Mouse (Mus musculus): Measurements from ENCODE around the gene Rgma. TPM values are rescaled to one million over a fixed set of nuclear protein-coding genes. Genes with fewer than 3 reads are reported as not detected.

Gene Rgma
- polyA plus RNA-seq, 1 experiment from 2014 or later, result 12.1 TPM

DNA sequence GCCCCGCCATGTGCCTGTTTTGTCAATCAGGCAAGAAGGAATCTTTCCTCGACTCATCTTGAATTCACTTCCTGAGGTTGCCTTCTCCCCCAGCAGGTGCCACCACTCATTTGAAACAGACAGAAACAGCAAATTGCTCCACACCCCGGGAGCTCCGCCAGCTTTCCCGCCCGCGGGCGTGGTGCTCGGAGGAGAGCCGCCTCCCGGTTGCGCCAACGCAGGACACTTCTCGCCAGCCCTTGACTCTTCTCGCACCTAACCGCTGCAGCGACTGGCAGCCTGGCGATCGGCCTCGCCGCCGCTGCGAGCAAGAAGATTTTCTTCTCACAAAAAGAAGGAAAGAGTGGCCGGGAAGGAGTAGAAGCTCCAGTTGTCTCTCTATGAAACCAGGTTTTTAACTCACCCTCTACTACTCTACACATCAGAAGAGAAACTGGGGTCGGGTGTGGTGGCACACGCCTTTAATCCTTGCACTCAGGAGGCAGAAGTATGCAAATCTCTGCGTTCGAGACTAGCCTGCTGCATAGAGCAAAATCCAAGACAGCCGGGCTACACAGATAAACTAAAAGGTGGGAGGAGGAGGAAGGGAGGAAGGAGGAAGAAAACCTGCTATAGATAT lies 2.8 kb upstream of the Rgma start:
- Histone ChIP-seq H3K27ac (peak overlapping the region; percentile 49; the same call in 1 of the 2 replicates), H3K36me3 (no peaks in the 10 kb centered on the region), H3K4me3 (replicated peaks) (peak overlapping the region; percentile 36), H3K9ac (no peak overlapping the region), H3K4me2 (peak overlapping the region; percentile 69), H3K27me3 (replicated peaks) (0 out of 2 replicates have a peak, but pooled peaks cover 8% of the 10 kb centered on the region), H3K4me1 (peaks cover 22% of the 10 kb centered on the region; the same call in 1 of the 2 replicates), H3K9me3 (no peaks in the 10 kb centered on the region)
- ATAC-seq (ENCODE audit: insufficient read depth, low FRiP score, low read depth), result no peak
- WGBS, result 3% methylated on average over 29 of the region's 29 CpGs

DNA sequence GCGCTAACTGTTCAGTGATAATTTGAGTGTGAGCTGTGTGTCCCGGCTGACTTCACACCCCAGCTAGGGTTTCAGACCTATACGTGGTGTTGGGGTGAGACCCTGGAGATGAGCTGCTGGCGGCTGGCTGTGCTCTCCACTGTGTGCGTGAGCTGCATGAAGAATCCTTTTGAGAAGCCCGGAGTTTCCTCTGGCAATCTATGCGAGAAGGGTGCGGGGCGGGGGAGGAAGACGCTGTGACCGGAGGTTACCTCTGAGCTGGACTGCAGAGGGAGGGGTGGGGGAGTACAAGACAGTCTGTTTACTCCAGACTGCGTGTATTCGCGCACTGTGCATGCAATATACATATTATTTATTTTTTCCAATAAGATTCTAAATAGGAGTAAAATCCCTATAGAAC lies 582 bp upstream of the Rgma start:
- peak; percentile 41; the same call in 1 of the 2 replicates for ATAC-seq (ENCODE audit: insufficient read depth, low FRiP score, low read depth)
- WGBS, result 3% methylated on average over 14 of the region's 14 CpGs
- Histone ChIP-seq H3K4me3 (replicated peaks) (peak overlapping the region; percentile 71), H3K4me1 (peaks cover 25% of the 10 kb centered on the region; the same call in 1 of the 2 replicates), H3K36me3 (no peaks in the 10 kb centered on the region), H3K9me3 (no peaks in the 10 kb centered on the region), H3K4me2 (peak overlapping the region; percentile 96), H3K27ac (peak overlapping the region; percentile 51), H3K27me3 (replicated peaks) (0 out of 2 replicates have a peak, but pooled peaks cover 8% of the 10 kb centered on the region), H3K9ac (no peak overlapping the region)

DNA sequence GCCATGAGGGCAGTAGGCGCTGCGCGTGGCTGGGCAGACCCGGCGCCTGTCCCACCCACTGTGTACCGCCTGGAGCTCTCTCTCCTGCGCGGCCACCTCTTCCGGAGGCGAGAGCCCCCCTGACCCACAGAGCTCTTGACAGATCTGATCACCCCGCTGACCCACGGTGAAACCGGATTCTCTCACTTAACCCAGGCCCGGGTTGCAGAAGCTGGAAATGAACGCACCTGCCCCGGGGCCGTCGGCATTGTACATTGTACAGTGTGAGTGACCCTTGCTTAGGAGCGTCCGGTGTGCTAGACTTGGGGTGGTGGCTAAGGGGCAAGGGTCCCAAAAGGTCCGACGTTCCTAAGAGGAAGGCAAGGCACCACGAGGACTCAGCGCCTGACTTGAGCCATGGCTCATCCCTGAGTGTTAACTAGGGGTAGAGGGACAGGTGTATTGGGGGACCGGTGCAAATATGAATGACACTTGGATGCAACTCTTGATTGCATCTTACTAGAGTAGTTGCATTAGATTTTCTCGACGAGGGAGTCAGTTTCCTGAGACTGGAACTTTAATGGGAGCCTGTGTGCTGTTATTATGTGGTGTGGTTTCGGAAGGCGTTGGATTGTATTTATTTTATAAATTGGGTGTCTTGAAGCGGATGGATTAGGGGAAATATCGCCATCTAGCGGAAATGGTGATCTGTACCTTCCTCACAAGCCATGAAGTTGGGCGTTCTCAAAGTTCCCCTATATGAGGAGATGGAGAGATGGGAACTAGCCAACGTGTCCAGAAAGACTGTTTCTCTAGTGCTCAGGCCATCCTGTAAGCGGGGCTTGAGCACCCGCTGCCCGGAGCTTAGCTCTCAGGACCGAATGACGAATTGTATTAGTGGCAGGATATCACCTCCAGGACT lies 1.0 kb downstream of the Rgma start:
- Histone ChIP-seq H3K9me3 (no peaks in the 10 kb centered on the region), H3K4me3 (replicated peaks) (peak overlapping the region; percentile 71), H3K36me3 (no peaks in the 10 kb centered on the region), H3K4me1 (peaks cover 28% of the 10 kb centered on the region; the same call in 1 of the 2 replicates), H3K27ac (peak overlapping the region; percentile 89), H3K27me3 (replicated peaks) (0 out of 2 replicates have a peak, but pooled peaks cover 8% of the 10 kb centered on the region), H3K4me2 (peak overlapping the region; percentile 96), H3K9ac (peak overlapping the region; percentile 45)
- ATAC-seq (ENCODE audit: insufficient read depth, low FRiP score, low read depth), result peak; percentile 16; the same call in 1 of the 2 replicates
- WGBS, result under 1% methylated on average over 39 of the region's 39 CpGs

DNA sequence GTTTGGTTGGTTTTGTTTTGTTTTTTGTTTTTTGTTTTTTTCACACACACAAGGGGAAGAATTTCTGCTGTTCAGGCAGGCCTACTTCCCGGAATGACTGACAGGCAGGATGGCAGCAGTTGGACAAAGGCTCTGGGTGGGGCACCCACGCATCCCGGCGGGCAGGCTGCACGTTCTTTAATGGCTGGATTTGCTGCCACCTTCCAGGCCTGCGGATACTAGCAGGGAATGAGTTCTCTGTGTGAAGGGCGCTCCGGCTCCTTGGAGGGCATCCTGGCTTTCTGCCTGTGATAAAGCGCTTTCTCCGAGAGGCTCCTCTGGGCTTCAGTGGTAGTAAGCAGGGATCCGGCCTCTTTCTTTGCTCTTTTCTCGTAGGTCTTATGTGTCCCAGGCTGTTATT lies 2.0 kb downstream of the Rgma start:
- Histone ChIP-seq H3K4me2 (peak overlapping the region; percentile 96), H3K36me3 (no peaks in the 10 kb centered on the region), H3K9me3 (no peaks in the 10 kb centered on the region), H3K27ac (no peak overlapping the region), H3K4me3 (replicated peaks) (peak overlapping the region; percentile 71), H3K9ac (no peak overlapping the region), H3K4me1 (peaks cover 25% of the 10 kb centered on the region; the same call in 1 of the 2 replicates), H3K27me3 (replicated peaks) (0 out of 2 replicates have a peak, but pooled peaks cover 8% of the 10 kb centered on the region)
- 48% methylated on average over 12 of the region's 12 CpGs for WGBS
- no peak for ATAC-seq (ENCODE audit: insufficient read depth, low FRiP score, low read depth)

DNA sequence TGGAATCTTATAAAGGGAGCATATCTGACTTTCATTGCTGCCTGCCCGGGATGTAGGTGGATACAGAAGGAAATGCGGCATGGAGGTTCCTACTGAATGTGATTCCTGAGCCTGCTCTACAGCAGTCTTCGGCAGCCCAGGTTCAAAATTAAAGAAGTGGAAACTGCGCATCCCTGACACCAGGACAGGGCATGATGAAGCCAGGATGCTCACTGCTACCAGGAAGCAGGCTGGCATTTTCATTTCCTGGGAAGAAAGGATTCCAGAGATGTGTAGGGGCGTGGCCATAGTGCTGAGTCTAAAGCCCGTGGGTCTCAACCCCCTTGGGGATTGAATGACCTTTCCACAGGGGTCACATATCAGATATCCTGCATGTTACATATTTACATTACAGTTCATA lies 2.7 kb downstream of the Rgma start:
- H3K4me3 ChIP-seq (replicated peaks), result peak overlapping the region; percentile 71; the same call in 1 of the 2 replicates
- H3K9ac ChIP-seq, result no peak overlapping the region
- no peaks in the 10 kb centered on the region for H3K36me3 ChIP-seq
- WGBS, result 70% methylated on average over 6 of the region's 6 CpGs
- H3K9me3 ChIP-seq, result no peaks in the 10 kb centered on the region
- H3K4me2 ChIP-seq, result peak overlapping the region; percentile 96
- H3K27ac ChIP-seq, result no peak overlapping the region
- 0 out of 2 replicates have a peak, but pooled peaks cover 7% of the 10 kb centered on the region for H3K27me3 ChIP-seq (replicated peaks)
- peaks cover 30% of the 10 kb centered on the region; the same call in 1 of the 2 replicates for H3K4me1 ChIP-seq
- no peak for ATAC-seq (ENCODE audit: insufficient read depth, low FRiP score, low read depth)

DNA sequence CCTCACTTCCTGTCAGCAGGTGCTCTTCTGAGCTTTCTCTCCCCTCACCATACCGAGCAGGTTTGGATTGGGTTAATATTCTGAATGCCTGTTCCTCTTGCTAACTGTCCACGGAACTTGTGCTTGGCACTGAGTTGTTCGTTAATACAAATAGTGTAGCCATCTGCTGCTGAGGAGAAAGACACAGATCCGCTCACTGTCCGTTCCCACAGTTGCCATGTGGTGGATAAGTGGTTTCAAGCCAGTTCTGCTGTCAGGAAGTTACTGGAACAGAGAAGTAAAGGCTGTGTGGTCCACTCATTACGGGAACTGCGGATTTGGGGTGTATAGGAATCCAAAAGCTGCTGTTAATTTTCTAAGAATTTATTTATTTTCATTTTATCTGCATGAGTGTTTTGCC lies 7.5 kb downstream of the Rgma start:
- no peak for ATAC-seq (ENCODE audit: insufficient read depth, low FRiP score, low read depth)
- H3K9ac ChIP-seq, result no peak overlapping the region
- H3K9me3 ChIP-seq, result no peaks in the 10 kb centered on the region
- H3K4me1 ChIP-seq, result peaks cover 7% of the 10 kb centered on the region; the same call in 1 of the 2 replicates
- no peak overlapping the region for H3K27ac ChIP-seq
- H3K4me2 ChIP-seq, result no peak overlapping the region
- no peak overlapping the region for H3K4me3 ChIP-seq (replicated peaks)
- H3K27me3 ChIP-seq (replicated peaks), result no peaks in the 10 kb centered on the region
- WGBS, result 61% methylated on average over 7 of the region's 7 CpGs
- no peaks in the 10 kb centered on the region for H3K36me3 ChIP-seq

DNA sequence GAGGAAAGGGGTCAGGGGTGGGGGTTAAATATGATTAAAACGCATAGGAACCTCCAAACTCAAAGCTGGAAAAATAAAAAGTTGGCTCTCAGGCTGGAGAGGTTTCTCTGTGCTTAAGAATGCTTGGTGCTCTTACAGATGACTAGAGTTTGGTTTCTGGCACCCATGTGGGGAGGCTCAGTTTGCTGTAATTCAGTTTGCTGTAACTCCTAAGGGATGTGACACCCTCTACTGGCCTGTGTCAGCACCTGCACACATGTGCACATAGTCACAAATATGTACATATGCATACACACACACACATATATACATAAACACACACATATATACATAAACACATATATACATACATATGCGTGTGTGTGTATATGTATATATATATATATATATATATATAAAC lies 13.6 kb downstream of the Rgma start:
- H3K9me3 ChIP-seq, result no peaks in the 10 kb centered on the region
- H3K4me3 ChIP-seq (replicated peaks), result no peak overlapping the region
- 60% methylated on average over 2 of the region's 2 CpGs for WGBS
- no peak overlapping the region for H3K9ac ChIP-seq
- no peaks in the 10 kb centered on the region for H3K36me3 ChIP-seq
- no peak overlapping the region for H3K4me2 ChIP-seq
- no peak overlapping the region for H3K27ac ChIP-seq
- ATAC-seq (ENCODE audit: insufficient read depth, low FRiP score, low read depth), result no peak
- H3K4me1 ChIP-seq, result peaks cover 19% of the 10 kb centered on the region
- H3K27me3 ChIP-seq (replicated peaks), result no peaks in the 10 kb centered on the region

DNA sequence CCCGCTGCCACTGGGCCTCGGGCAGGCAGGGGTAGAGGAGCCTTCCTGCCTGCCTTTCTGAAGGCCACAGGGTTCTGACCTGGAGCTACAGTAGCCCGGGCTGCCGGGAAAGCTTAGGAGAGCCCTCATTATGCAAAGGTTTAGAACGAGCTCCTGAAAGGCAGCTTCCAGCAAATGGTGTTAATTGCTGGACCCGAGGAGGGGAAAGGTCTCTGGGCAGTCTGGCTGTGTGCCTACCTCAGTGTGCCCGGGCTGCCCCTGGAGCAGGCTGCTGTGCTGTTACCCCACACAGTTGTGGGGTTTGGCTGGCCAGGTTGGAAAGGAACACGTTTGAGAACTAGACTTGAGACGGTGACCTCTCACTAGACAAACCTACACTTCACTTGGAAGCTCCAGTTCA lies 14.1 kb downstream of the Rgma start:
- 18% methylated on average over 9 of the region's 9 CpGs for WGBS
- H3K9me3 ChIP-seq, result no peaks in the 10 kb centered on the region
- peak overlapping the region; percentile 79 for H3K27ac ChIP-seq
- ATAC-seq (ENCODE audit: insufficient read depth, low FRiP score, low read depth), result no peak
- no peaks in the 10 kb centered on the region for H3K27me3 ChIP-seq (replicated peaks)
- no peaks in the 10 kb centered on the region for H3K36me3 ChIP-seq
- H3K4me2 ChIP-seq, result peak overlapping the region; percentile 73
- 0 out of 2 replicates have a peak overlapping the region, but pooled peaks have one; percentile 66 for H3K4me3 ChIP-seq (replicated peaks)
- no peak overlapping the region for H3K9ac ChIP-seq
- H3K4me1 ChIP-seq, result peaks cover 21% of the 10 kb centered on the region

DNA sequence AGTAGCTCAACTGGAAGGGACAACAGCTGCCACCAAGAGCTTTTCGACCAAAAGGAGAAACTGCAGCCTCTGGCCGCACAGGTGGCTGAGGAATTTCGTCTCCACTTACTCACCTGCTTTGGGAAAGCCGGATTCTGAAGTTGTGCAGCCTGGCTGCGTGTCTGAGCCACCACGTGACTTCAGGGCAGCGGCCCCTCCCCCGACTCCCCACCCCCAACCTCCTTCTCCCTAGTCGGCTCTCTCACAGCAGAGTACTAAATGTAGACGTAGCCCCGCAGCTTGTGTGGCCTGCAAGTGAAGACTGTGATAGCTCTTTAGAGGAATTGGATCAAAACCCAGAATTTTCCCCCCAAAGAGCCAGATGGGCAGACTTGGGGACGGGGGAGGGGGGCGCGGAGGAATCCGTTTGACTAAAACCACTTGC lies 14.6 kb downstream of the Rgma start:
- no peaks in the 10 kb centered on the region for H3K9me3 ChIP-seq
- peak overlapping the region; percentile 79 for H3K27ac ChIP-seq
- WGBS, result 4% methylated on average over 15 of the region's 15 CpGs
- no peak overlapping the region for H3K9ac ChIP-seq
- ATAC-seq (ENCODE audit: insufficient read depth, low FRiP score, low read depth), result no peak
- peak overlapping the region; percentile 66; the same call in 1 of the 2 replicates for H3K4me3 ChIP-seq (replicated peaks)
- H3K4me1 ChIP-seq, result peaks cover 21% of the 10 kb centered on the region
- H3K27me3 ChIP-seq (replicated peaks), result no peaks in the 10 kb centered on the region
- H3K4me2 ChIP-seq, result peak overlapping the region; percentile 73
- no peaks in the 10 kb centered on the region for H3K36me3 ChIP-seq

DNA sequence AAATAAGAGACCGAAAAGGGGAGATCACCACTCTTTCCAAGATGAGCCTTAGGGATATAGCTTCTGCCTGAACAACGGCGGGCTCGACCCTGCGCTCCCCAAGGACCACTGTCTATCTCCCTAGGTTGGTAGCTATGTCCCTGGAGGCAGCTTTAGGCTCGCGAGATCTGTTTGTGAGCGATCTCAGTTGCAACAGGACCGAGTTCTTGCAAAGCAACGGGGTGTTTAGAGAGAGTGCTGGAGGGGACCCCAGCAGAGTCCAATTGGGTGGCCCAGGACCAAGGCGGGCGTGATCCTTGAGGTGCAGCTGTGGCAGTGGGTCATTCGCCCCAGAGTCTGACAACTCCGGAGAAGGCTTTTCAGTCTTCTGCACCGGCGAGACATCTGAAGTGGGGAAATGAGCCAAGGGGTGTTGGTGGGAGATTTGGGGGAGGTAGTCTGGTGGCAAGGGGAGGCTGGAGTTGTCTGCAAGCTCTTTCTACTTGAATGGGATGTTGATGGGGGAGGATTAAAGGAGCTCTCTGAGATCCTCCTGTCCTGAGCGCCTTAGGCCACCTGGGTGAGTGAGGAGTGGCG lies 15.2 kb downstream of the Rgma start:
- H3K36me3 ChIP-seq, result no peaks in the 10 kb centered on the region
- H3K9me3 ChIP-seq, result no peaks in the 10 kb centered on the region
- H3K4me2 ChIP-seq, result peak overlapping the region; percentile 73
- H3K9ac ChIP-seq, result 0 out of 2 replicates have a peak overlapping the region, but pooled peaks have one; percentile 2
- H3K4me3 ChIP-seq (replicated peaks), result peak overlapping the region; percentile 66
- ATAC-seq (ENCODE audit: insufficient read depth, low FRiP score, low read depth), result peak; percentile 12; the same call in 1 of the 2 replicates
- no peaks in the 10 kb centered on the region for H3K27me3 ChIP-seq (replicated peaks)
- WGBS, result 7% methylated on average over 18 of the region's 18 CpGs
- H3K27ac ChIP-seq, result peak overlapping the region; percentile 79
- H3K4me1 ChIP-seq, result peaks cover 21% of the 10 kb centered on the region

DNA sequence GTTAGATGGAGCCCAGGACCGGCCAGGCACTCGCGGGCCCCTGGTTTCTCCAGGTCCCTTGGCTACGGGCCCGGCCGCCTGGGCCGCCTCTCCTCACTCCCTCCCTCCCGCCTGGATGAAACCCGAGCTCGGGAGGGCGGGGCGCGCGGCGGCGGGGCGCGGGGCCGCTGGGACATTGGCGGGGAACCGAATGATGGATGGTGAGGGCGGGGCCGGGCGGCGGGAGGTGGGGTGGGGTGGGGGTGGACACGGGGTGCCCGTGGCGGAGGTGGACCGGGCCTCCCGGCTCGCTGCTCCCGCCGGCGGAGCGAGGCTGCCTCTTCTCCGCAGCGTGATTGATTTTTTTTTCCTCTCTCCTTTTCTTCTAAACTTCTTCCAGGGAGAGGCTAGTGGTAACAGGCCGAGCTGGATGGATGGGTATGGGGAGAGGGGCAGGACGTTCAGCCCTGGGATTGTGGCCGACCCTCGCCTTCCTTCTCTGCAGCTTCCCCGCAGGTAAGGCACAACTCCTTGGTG lies 15.8 kb downstream of the Rgma start:
- WGBS, result under 1% methylated on average over 37 of the region's 42 CpGs
- no peaks in the 10 kb centered on the region for H3K36me3 ChIP-seq
- peak; percentile 87 for ATAC-seq (ENCODE audit: insufficient read depth, low FRiP score, low read depth)
- no peaks in the 10 kb centered on the region for H3K27me3 ChIP-seq (replicated peaks)
- H3K4me1 ChIP-seq, result peaks cover 21% of the 10 kb centered on the region
- H3K9me3 ChIP-seq, result no peaks in the 10 kb centered on the region
- H3K9ac ChIP-seq, result peak overlapping the region; percentile 66
- H3K27ac ChIP-seq, result peak overlapping the region; percentile 89
- H3K4me2 ChIP-seq, result peak overlapping the region; percentile 73
- H3K4me3 ChIP-seq (replicated peaks), result peak overlapping the region; percentile 66
